Mouse (Mus musculus) midbrain, embryonic 16.5 days (tissue): ENCODE results near the gene Nt5c1b. TPM values are rescaled to one million over a fixed set of nuclear protein-coding genes. Genes with fewer than 3 reads are reported as not detected.

Source experiments
- ATAC-seq: fragments of 200-750 bp; cut with Nextera tagmentation; 2 replicates; pipeline ENCODE4 v1.8.0; 2017; ENCODE audit warnings: moderate TSS enrichment
- H3K27ac ChIP-seq: fragments of 300-500 bp; sonication (generic); 2 replicates; pipeline ENCODE4 v1.5.1; 2014; ENCODE audit warnings: mild to moderate bottlenecking, low read length, mixed read lengths
- H3K27me3 ChIP-seq: fragments of 300-500 bp; sonication (generic); 2 replicates; pipeline ENCODE4 v1.6.1; 2014; ENCODE audit warnings: low read depth, low read length, mixed read lengths; ENCODE audit not compliant: control insufficient read depth, insufficient read depth
- H3K36me3 ChIP-seq: fragments of 300-500 bp; sonication (generic); 2 replicates; pipeline ENCODE4 v1.6.1; 2014; ENCODE audit warnings: mild to moderate bottlenecking, low read length, moderate library complexity, mixed read lengths; ENCODE audit not compliant: control insufficient read depth, insufficient read depth
- H3K4me1 ChIP-seq: fragments of 300-500 bp; sonication (generic); 2 replicates; pipeline ENCODE4 v1.6.1; 2014; ENCODE audit warnings: mild to moderate bottlenecking, low read length, mixed read lengths; ENCODE audit not compliant: control insufficient read depth, insufficient read depth
- H3K4me2 ChIP-seq: fragments of 300-500 bp; sonication (generic); 2 replicates; pipeline ENCODE4 v1.6.1; 2014; ENCODE audit warnings: mild to moderate bottlenecking, low read length, mixed read lengths
- H3K4me3 ChIP-seq: fragments of 300-500 bp; sonication (generic); 2 replicates; pipeline ENCODE4 v1.5.1; 2014; ENCODE audit warnings: low read depth, mild to moderate bottlenecking, low read length, moderate library complexity, mixed read lengths
- H3K9ac ChIP-seq: fragments of 300-500 bp; sonication (generic); 2 replicates; pipeline ENCODE4 v1.6.1; 2014; ENCODE audit warnings: low read depth, low read length, mixed read lengths
- H3K9me3 ChIP-seq: fragments of 300-500 bp; sonication (generic); replicated peaks from 2 replicates; pipeline ENCODE4 v1.6.1; 2014; ENCODE audit warnings: mild to moderate bottlenecking, low read length, mixed read lengths; ENCODE audit not compliant: control insufficient read depth, poor library complexity, severe bottlenecking
- WGBS: fragments of 180-500 bp; shearing (Covaris S2); extraction: QIAGEN DNeasy Blood & Tissue Kit; methylation state at CpG from one replicate; pipeline ENCODE4 v1.1.7; 2014; 5-methylcytosine and 5-hydroxymethylcytosine counted together
- polyA plus RNA-seq: library from polyadenylated mRNA; unstranded; fragments of >200 nt; fragmentation: Nextera tagmentation; extraction: Ambion mirVana; gene quantifications from 2 replicates; pipeline ENCODE4 v1.2.1, GENCODE M21; 2015

The Nt5c1b gene
- polyA plus RNA-seq, 1 experiment from 2014 or later = not detected

DNA sequence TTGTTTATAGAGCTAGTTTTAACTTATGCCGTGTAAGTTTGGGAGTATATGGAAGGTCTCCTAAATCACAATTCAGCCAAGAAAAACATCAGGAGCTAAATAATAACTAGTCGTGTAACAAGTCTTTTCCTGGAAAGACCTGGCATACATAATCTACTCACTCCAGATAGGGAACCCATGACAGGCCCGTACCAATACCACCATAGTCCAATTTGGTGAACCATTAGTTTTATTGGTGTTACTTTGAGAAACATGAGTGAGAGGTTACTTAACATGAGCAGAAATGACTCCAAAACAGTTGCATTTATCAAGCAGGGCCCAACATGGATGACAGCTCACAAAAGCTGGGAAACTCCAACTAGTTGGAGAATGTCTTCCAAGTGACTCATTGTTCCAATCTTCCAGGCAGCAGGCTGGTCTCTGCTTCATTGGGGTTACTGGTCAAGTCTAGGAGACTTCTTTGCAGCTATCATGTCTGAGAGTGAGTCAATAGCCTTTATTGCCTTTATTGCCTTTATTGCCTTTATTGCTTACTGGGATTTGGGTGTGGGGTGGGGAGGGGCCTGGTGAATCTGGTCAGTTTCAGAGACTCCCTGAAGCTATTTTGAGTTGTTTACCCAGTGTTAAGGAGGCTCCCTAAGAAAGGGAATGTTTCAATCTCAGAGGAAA, 40.9 kb downstream of the Nt5c1b start:
- 91% methylated on average over 3 of the region's 3 CpGs for WGBS
- no peaks in the 10 kb centered on the region for H3K4me1 ChIP-seq
- no peak overlapping the region for H3K9ac ChIP-seq
- H3K36me3 ChIP-seq = no peaks in the 10 kb centered on the region
- H3K27me3 ChIP-seq = no peaks in the 10 kb centered on the region
- ATAC-seq = no peak
- H3K4me3 ChIP-seq = no peak overlapping the region
- H3K27ac ChIP-seq = no peak overlapping the region
- no peaks in the 10 kb centered on the region for H3K9me3 ChIP-seq
- H3K4me2 ChIP-seq = no peak overlapping the region

DNA sequence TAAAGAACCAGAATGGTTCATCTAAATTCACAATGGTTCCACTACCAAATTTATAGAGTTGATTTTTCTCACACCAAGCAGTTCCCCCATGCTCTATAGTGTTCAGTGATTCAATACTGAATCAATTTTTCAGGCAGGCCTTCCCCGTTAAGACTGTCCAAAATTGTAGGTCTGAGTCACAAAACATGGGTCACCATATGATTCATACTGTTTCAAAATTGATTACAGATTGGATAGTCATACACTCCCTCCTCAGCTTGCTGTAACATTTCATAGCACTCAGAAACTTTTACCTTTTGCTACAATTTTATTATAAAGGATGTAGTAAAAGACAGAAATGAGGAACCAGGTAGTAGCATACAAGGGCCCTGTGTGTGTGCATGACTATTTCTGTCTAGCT, 41.7 kb downstream of the Nt5c1b start:
- Histone ChIP-seq H3K27ac (no peak overlapping the region), H3K4me2 (no peak overlapping the region), H3K9ac (no peak overlapping the region), H3K27me3 (no peaks in the 10 kb centered on the region), H3K36me3 (no peaks in the 10 kb centered on the region), H3K4me3 (no peak overlapping the region), H3K4me1 (no peaks in the 10 kb centered on the region), H3K9me3 (no peaks in the 10 kb centered on the region)
- 89% methylated on average over 1 of the region's 1 CpGs for WGBS
- no peak for ATAC-seq

DNA sequence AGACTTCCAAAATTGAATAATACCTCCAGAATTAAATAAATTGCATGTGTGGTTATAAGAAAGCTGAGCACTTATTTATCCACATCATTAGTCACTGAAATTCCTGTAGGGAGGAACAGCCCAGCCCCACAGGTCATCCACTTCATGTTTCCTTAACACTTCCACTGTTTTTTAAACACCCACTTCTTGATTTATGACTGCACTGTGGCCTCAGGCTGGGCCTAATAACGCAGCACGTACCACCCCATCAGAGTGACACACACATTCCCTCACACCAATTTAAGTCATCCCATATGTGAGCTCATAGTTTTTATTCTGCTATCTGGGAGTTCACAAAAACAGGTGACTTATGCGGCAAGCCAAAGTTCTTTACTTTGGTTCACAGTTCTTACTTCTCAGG, 52.6 kb downstream of the Nt5c1b start:
- H3K9me3 ChIP-seq = no peaks in the 10 kb centered on the region
- H3K4me1 ChIP-seq = no peaks in the 10 kb centered on the region
- H3K36me3 ChIP-seq = no peaks in the 10 kb centered on the region
- 86% methylated on average over 3 of the region's 3 CpGs for WGBS
- no peak overlapping the region for H3K4me2 ChIP-seq
- no peak overlapping the region for H3K27ac ChIP-seq
- no peak overlapping the region for H3K4me3 ChIP-seq
- ATAC-seq = no peak
- H3K27me3 ChIP-seq = no peaks in the 10 kb centered on the region
- no peak overlapping the region for H3K9ac ChIP-seq

DNA sequence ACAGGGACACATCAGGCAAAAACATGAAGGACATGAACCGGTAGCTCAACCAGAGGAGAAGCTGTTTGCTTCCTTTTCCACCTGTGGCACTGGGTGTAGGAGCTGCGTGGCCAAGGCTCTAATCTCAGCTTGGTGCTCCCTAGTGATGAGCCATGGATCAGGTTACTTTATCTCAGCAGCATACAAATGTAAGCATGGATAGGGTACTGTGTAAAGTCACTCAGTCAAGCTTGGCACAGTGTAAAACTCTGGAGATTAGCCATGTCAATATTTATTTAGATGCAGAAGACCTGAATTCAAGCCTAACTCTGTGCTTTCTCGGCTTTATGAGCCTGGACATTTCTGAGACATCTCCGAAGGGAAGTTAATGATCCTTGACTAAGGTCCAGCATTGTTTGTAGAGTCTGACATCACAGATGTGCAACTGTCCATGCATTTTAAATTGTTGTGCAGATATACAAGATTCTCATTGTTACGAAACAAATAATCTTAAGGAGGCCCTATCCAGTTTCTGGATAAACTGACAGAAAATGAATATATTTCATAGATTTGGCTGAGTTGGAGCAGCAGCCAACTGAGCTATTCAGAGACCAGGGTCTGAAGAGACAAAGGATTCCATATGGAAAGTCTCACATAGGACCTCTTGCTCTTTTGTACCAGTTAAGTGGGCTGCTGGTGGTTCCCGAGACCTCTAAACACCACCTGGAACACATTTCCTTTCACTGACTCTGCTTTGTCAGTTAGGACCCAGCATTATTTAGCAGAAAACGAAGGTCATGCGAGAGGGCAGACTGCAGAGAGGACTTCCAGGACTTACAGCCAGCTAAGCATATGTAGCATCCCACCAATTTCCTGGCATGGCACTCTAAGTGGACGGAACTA, 56.5 kb downstream of the Nt5c1b start:
- Histone ChIP-seq H3K4me1 (no peaks in the 10 kb centered on the region), H3K27me3 (no peaks in the 10 kb centered on the region), H3K27ac (no peak overlapping the region), H3K9ac (no peak overlapping the region), H3K36me3 (no peaks in the 10 kb centered on the region), H3K4me2 (no peak overlapping the region), H3K4me3 (no peak overlapping the region), H3K9me3 (no peaks in the 10 kb centered on the region)
- 70% methylated on average over 9 of the region's 9 CpGs for WGBS
- no peak for ATAC-seq

DNA sequence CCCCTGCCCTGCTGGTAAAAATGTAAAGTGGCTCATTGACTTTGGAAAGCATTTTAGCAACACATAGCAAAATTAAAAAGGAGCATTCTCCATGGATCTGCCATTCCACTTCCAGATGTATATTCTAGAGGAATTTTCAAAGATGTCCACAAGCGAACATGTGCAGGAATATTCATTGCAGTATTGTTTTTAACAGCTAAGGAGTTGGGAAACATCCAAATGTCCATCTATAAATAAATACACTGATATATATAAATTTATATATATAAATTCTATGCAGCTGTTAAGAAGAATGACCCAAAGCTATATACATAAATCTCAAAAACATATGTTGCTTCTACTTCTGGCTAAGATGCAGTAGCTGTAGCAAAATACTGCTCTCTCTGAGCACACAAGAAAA, 61.2 kb downstream of the Nt5c1b start:
- Histone ChIP-seq H3K27me3 (no peaks in the 10 kb centered on the region), H3K9me3 (no peaks in the 10 kb centered on the region), H3K4me2 (no peak overlapping the region), H3K4me1 (no peaks in the 10 kb centered on the region), H3K4me3 (no peak overlapping the region), H3K27ac (no peak overlapping the region), H3K9ac (no peak overlapping the region), H3K36me3 (no peaks in the 10 kb centered on the region)
- ATAC-seq = no peak
- WGBS = 88% methylated on average over 1 of the region's 1 CpGs

DNA sequence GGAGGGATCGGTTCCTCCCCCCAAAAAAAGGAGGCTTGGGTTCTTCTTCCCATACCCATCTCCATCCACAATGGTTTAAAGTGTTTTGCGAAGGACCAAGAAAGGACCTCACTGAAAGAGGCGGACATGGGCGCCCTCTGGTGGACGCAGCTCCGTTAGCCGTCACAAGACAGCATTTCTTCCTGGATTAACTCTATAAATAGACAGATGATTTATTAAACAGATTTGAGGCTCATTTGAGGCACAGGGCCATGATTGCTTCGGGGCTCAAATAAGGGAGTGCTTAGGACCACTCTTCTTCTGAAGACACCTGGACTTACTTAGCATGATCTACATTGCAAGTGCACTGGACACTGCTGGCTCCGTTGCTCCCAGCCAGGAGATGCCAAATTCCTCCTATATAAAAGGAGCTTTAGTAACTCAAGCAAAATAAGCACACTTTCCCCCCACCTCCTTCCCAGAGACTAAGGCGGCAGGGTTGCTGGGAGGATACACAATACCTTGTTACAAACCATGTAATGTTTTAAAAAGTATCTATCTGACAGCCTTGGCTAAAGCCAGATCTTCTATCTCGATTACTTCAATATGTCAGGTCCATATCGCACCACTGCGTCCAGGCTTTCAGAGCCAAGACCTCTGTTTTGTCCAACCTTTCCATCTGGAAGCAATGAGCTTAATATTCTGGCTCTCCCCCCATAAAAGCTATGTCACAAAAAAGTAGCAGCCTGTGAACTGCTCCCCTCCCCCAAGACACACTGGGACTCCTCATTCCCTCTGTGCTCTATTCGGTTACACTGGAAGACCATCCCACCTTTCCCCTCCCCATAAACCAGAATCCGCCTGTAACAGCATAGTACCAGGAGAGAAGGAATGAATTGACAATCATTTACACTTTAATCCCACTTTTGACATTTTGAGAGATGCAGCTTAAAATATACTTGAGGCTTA, 68.6 kb downstream of the Nt5c1b start:
- Histone ChIP-seq H3K27ac (no peak overlapping the region), H3K4me1 (no peaks in the 10 kb centered on the region; the same call in 1 of the 2 replicates), H3K4me2 (no peak overlapping the region), H3K36me3 (no peaks in the 10 kb centered on the region), H3K27me3 (0 out of 2 replicates have a peak, but pooled peaks cover 5% of the 10 kb centered on the region), H3K9ac (no peak overlapping the region), H3K4me3 (no peak overlapping the region), H3K9me3 (no peaks in the 10 kb centered on the region)
- 26% methylated on average over 15 of the region's 15 CpGs for WGBS
- peak; percentile 86 for ATAC-seq

Other genes starting within 250 kb of the Nt5c1b start
- 41.3 and 43.0 TPM in 2 replicates for gene Rdh14, start 20.8 kb downstream of the Nt5c1b start, polyA plus RNA-seq